Mouse (Mus musculus): ENCODE results near the gene Nudt14.

DNA sequence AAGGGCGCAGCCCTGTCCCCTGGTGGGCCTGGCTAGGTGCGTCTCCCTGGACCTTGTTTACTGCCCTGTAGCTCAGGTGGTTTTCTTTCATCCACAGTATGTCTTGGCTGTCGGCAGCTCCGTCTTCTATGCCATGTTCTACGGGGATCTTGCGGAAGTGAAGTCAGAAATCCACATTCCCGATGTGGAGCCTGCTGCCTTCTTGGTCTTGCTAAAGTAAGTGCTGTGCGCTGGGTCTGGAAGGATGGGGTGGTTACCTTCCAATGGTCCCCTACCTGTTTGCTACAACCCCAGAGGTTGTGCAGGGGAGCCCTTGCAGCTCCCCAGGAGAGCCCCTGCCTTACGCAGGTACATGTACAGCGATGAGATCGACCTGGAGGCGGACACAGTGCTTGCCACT, 35.2 kb upstream of the Nudt14 start:
- TF ChIP-seq HCFC1 (IDR thresholded peaks at IDR 0.05; ENCODE audit: borderline replicate concordance, insufficient read depth, low read length) (no peak), ZC3H11A (IDR thresholded peaks at IDR 0.05; ENCODE audit: borderline replicate concordance, low read depth, low read length) (no peak), ZNF384 (IDR thresholded peaks at IDR 0.05; ENCODE audit: low read depth, low read length) (no peak)

Measured in ES-E14 (cell line).